Mouse (Mus musculus): ENCODE data around the gene Mt1. TPM values are rescaled to one million over a fixed set of nuclear protein-coding genes. Genes with fewer than 3 reads are reported as not detected.

Gene Mt1
- polyA plus RNA-seq (2014; fragmentation: Illumina TruSeq; extraction: RNeasy Lipid Tissue Mini Kit (QIAGEN cat#74804); ENCODE audit: low read depth, low replicate concordance): 565 TPM

GRCm38 (mm10) chr8:94178857-94179712 lies at the start of gene Mt1:
Gene Mt1, plus strand, starts transcription at chr8:94179082.

GRCm38 (mm10) chr8:94136933-94137332 lies 41.9 kb upstream of the Mt1 start, which contains the start of gene Mt4:
Gene Mt4, plus strand, starts transcription at chr8:94137197.

GRCm38 (mm10) chr8:94152513-94153300 lies 26.2 kb upstream of the Mt1 start, which contains the start of gene Mt3:
Gene Mt3, plus strand, starts transcription at chr8:94152607.

GRCm38 (mm10) chr8:94172075-94172808 lies 6.6 kb upstream of the Mt1 start, which contains the start of gene Mt2:
Gene Mt2, plus strand, starts transcription at chr8:94172664.

GRCm38 (mm10) chr8:94214252-94215173 lies 35.6 kb downstream of the Mt1 start, which contains the start of gene Nup93:
Gene Nup93, plus strand, starts transcription at chr8:94214564.

Other genes with a start within 250 kb of the Mt1 start
- 96.0 TPM for gene Amfr, start 166.2 kb upstream of the Mt1 start, polyA plus RNA-seq (2014; fragmentation: Illumina TruSeq; extraction: RNeasy Lipid Tissue Mini Kit (QIAGEN cat#74804); ENCODE audit: low read depth, low replicate concordance)
- gene Nudt21, start 142.1 kb upstream of the Mt1 start, polyA plus RNA-seq (2014; fragmentation: Illumina TruSeq; extraction: RNeasy Lipid Tissue Mini Kit (QIAGEN cat#74804); ENCODE audit: low read depth, low replicate concordance): 30.6 TPM
- gene Ogfod1, start 141.9 kb upstream of the Mt1 start, polyA plus RNA-seq (2014; fragmentation: Illumina TruSeq; extraction: RNeasy Lipid Tissue Mini Kit (QIAGEN cat#74804); ENCODE audit: low read depth, low replicate concordance): 15.9 TPM
- 25.3 TPM for gene Bbs2, start 80.2 kb upstream of the Mt1 start, polyA plus RNA-seq (2014; fragmentation: Illumina TruSeq; extraction: RNeasy Lipid Tissue Mini Kit (QIAGEN cat#74804); ENCODE audit: low read depth, low replicate concordance)
- gene Mt4, start 41.9 kb upstream of the Mt1 start, polyA plus RNA-seq (2014; fragmentation: Illumina TruSeq; extraction: RNeasy Lipid Tissue Mini Kit (QIAGEN cat#74804); ENCODE audit: low read depth, low replicate concordance): not detected
- 28.4 TPM for gene Mt3, start 26.5 kb upstream of the Mt1 start, polyA plus RNA-seq (2014; fragmentation: Illumina TruSeq; extraction: RNeasy Lipid Tissue Mini Kit (QIAGEN cat#74804); ENCODE audit: low read depth, low replicate concordance)
- gene Mt2, start 6.4 kb upstream of the Mt1 start, polyA plus RNA-seq (2014; fragmentation: Illumina TruSeq; extraction: RNeasy Lipid Tissue Mini Kit (QIAGEN cat#74804); ENCODE audit: low read depth, low replicate concordance): 456 TPM
- gene Nup93, start 35.5 kb downstream of the Mt1 start, polyA plus RNA-seq (2014; fragmentation: Illumina TruSeq; extraction: RNeasy Lipid Tissue Mini Kit (QIAGEN cat#74804); ENCODE audit: low read depth, low replicate concordance): 21.7 TPM
- 1.6 TPM for gene Slc12a3, start 150.1 kb downstream of the Mt1 start, polyA plus RNA-seq (2014; fragmentation: Illumina TruSeq; extraction: RNeasy Lipid Tissue Mini Kit (QIAGEN cat#74804); ENCODE audit: low read depth, low replicate concordance)
- 131 TPM for gene Herpud1, start 207.4 kb downstream of the Mt1 start, polyA plus RNA-seq (2014; fragmentation: Illumina TruSeq; extraction: RNeasy Lipid Tissue Mini Kit (QIAGEN cat#74804); ENCODE audit: low read depth, low replicate concordance)

Data from adipose tissue, adult 10 weeks (tissue).